In the genomic region with DNA sequence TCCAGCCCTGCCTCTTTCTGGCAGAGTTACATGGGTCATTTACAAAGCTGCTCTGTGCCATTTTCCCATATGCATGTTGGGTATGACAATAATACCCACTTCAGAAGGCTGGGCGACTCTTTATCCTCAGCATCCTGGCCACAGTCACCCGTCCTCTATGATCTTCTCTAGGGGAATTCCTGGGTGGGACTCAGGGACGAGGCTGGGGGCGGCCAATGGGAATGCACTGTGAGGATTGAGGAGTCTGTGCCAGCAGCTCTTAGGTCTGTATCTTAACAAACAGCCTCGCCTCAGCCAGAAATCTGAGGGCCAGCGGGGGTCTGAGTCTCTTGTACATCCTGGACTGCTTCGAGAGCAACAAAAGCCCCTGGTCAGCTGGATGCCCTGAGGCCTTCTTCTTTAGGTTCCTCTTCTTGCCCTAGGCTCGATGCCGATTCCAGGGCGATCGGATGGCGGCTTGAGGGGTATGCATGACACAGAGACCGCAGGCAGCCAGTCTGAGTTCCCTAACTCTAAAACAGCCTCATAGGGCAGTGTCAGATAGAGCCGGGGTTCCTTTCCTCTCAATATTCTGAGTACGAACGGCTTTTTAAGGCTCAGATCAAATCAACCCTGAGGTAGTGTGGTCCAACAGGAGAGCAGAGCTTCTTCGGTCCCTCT, we compare ENCODE assay signal across 8 mouse cellular contexts. TPM values are rescaled to one million over a fixed set of nuclear protein-coding genes. Genes with fewer than 3 reads are reported as not detected.
A peak's percentile ranks its signal among the peaks of the same experiment; 100 is the strongest.
DNase-seq lines count a peak whose midpoint lies in the region; ATAC-seq and TF ChIP-seq lines count a peak whose summit lies in the region.

No protein-coding gene starts in this region.

- 43% methylated on average over 17 of the region's 17 CpGs for WGBS in heart, embryonic 12.5 days
- 35% methylated on average over 17 of the region's 17 CpGs for WGBS in liver, embryonic 12.5 days (ENCODE audit: insufficient replicate concordance)
- WGBS in stomach, embryonic 16.5 days = 46% methylated on average over 17 of the region's 17 CpGs

- H3K4me1 ChIP-seq in E14TG2a.4 (replicated peaks; ENCODE audit: low read depth, low read length) = peaks cover 100% of the 10 kb centered on the region
- peaks cover 91% of the 10 kb centered on the region for H3K4me1 ChIP-seq in heart, embryonic 12.5 days (replicated peaks)
- peaks cover 78% of the 10 kb centered on the region for H3K4me1 ChIP-seq in liver, embryonic 12.5 days
- peaks cover 74% of the 10 kb centered on the region for H3K4me1 ChIP-seq in stomach, embryonic 16.5 days (ENCODE audit: control insufficient read depth, insufficient read depth, low read length)

- peak; percentile 63 for DNase-seq in cerebellum, adult 9-11 months
- DNase-seq in gastrocnemius, postnatal 25 days = no peak
- DNase-seq in frontal cortex, postnatal 25 days (ENCODE audit: low spot score in 2 of 2) = no peak

- H3K27me3 ChIP-seq in E14TG2a.4 (ENCODE audit: insufficient read depth, low read length) = peaks cover 24% of the 10 kb centered on the region
- no peaks in the 10 kb centered on the region for H3K27me3 ChIP-seq in heart, embryonic 12.5 days (replicated peaks)
- H3K27me3 ChIP-seq in liver, embryonic 12.5 days (replicated peaks) = peaks cover 56% of the 10 kb centered on the region
- no peaks in the 10 kb centered on the region for H3K27me3 ChIP-seq in stomach, embryonic 16.5 days (ENCODE audit: control insufficient read depth, insufficient read depth, low read length)

- ATAC-seq in cerebellum, adult (ENCODE audit: insufficient number of reproducible peaks, low FRiP score, low TSS enrichment) = no peak
- no peak for ATAC-seq in heart, embryonic 12.5 days (ENCODE audit: insufficient number of reproducible peaks, low FRiP score)
- no peak for ATAC-seq in liver, embryonic 12.5 days
- no peak for ATAC-seq in stomach, embryonic 16.5 days (ENCODE audit: insufficient read depth, low FRiP score)

- no peaks in the 10 kb centered on the region for H3K9me3 ChIP-seq in E14TG2a.4 (ENCODE audit: low read length)
- H3K9me3 ChIP-seq in heart, embryonic 12.5 days (replicated peaks) = no peaks in the 10 kb centered on the region
- H3K9me3 ChIP-seq in liver, embryonic 12.5 days (replicated peaks) = no peaks in the 10 kb centered on the region
- H3K9me3 ChIP-seq in stomach, embryonic 16.5 days (replicated peaks; ENCODE audit: control insufficient read depth, low read length) = no peaks in the 10 kb centered on the region

- H3K27ac ChIP-seq in heart, embryonic 12.5 days (ENCODE audit: poor library complexity, severe bottlenecking) = peak overlapping the region; percentile 33; the same call in 1 of the 2 replicates
- peak overlapping the region; percentile 38; the same call in 1 of the 2 replicates for H3K27ac ChIP-seq in liver, embryonic 12.5 days
- H3K27ac ChIP-seq in stomach, embryonic 16.5 days (ENCODE audit: low read length) = peak overlapping the region; percentile 54

- H3K4me2 ChIP-seq in heart, embryonic 12.5 days = peak overlapping the region; percentile 97
- peak overlapping the region; percentile 80 for H3K4me2 ChIP-seq in liver, embryonic 12.5 days
- H3K4me2 ChIP-seq in stomach, embryonic 16.5 days (ENCODE audit: low read depth, low read length) = peak overlapping the region; percentile 99

- H3K9ac ChIP-seq in heart, embryonic 12.5 days = peak overlapping the region; percentile 81
- H3K9ac ChIP-seq in liver, embryonic 12.5 days = peak overlapping the region; percentile 56
- H3K9ac ChIP-seq in stomach, embryonic 16.5 days (ENCODE audit: low read length) = peak overlapping the region; percentile 82

- TF ChIP-seq CTCF in E14TG2a.4 (conservative IDR thresholded peaks at IDR 0.05; ENCODE audit: low read length) = no peak

- H3K36me3 ChIP-seq in E14TG2a.4 (ENCODE audit: insufficient read depth, low read length) = peaks cover 49% of the 10 kb centered on the region
- peaks cover 11% of the 10 kb centered on the region for H3K36me3 ChIP-seq in heart, embryonic 12.5 days
- H3K36me3 ChIP-seq in liver, embryonic 12.5 days = peaks cover 12% of the 10 kb centered on the region
- H3K36me3 ChIP-seq in stomach, embryonic 16.5 days (ENCODE audit: control insufficient read depth, insufficient read depth, low read length) = no peaks in the 10 kb centered on the region

- peak overlapping the region; percentile 81 for H3K4me3 ChIP-seq in E14TG2a.4 (replicated peaks; ENCODE audit: low read length)
- H3K4me3 ChIP-seq in heart, embryonic 12.5 days = peak overlapping the region; percentile 64
- H3K4me3 ChIP-seq in liver, embryonic 12.5 days = peak overlapping the region; percentile 58
- peak overlapping the region; percentile 62 for H3K4me3 ChIP-seq in stomach, embryonic 16.5 days (replicated peaks; ENCODE audit: low read length)

RNA-seq across cellular contexts. Expression of a gene that starts 8.2 kb away (rescaled TPM):
- 124 and 130 TPM in 2 replicates for polyA plus RNA-seq in heart, embryonic 12.5 days (2016; fragmentation: Nextera tagmentation; extraction: Ambion mirVana)
- polyA plus RNA-seq in liver, embryonic 12.5 days (2016; fragmentation: Nextera tagmentation; extraction: Ambion mirVana) = 38.5 and 38.8 TPM in 2 replicates
- polyA plus RNA-seq in stomach, embryonic 16.5 days (2015; fragmentation: Nextera tagmentation; extraction: Ambion mirVana) = 153 and 178 TPM in 2 replicates
- 10 to 100 TPM in 1 of 2 experiments, 1 to 10 TPM in 1; 8.5 to 11.9 TPM for total RNA-seq in gastrocnemius, postnatal 25 days (2021)

RNA-seq across cellular contexts. Expression of a gene that starts 23.0 kb away (rescaled TPM):
- polyA plus RNA-seq in heart, embryonic 12.5 days (2016; fragmentation: Nextera tagmentation; extraction: Ambion mirVana) = 3.7 and 4.6 TPM in 2 replicates
- 1.8 TPM in 2 replicates for polyA plus RNA-seq in liver, embryonic 12.5 days (2016; fragmentation: Nextera tagmentation; extraction: Ambion mirVana)
- 5.1 and 6.0 TPM in 2 replicates for polyA plus RNA-seq in stomach, embryonic 16.5 days (2015; fragmentation: Nextera tagmentation; extraction: Ambion mirVana)
- 1 to 10 TPM in 1 of 2 experiments, under 1 TPM in 1; 0.67 to 2.1 TPM for total RNA-seq in gastrocnemius, postnatal 25 days (2021)

RNA-seq across cellular contexts. Expression of a gene that starts 23.9 kb away (rescaled TPM):
- polyA plus RNA-seq in heart, embryonic 12.5 days (2016; fragmentation: Nextera tagmentation; extraction: Ambion mirVana) = 19.9 and 20.2 TPM in 2 replicates
- 5.3 and 5.5 TPM in 2 replicates for polyA plus RNA-seq in liver, embryonic 12.5 days (2016; fragmentation: Nextera tagmentation; extraction: Ambion mirVana)
- polyA plus RNA-seq in stomach, embryonic 16.5 days (2015; fragmentation: Nextera tagmentation; extraction: Ambion mirVana) = 13.4 and 15.0 TPM in 2 replicates
- 1 to 10 TPM; 6.6 to 8.4 TPM for total RNA-seq in gastrocnemius, postnatal 25 days (2021)

RNA-seq across cellular contexts. Expression of a gene that starts 31.9 kb away (rescaled TPM):
- 19.9 and 20.1 TPM in 2 replicates for polyA plus RNA-seq in heart, embryonic 12.5 days (2016; fragmentation: Nextera tagmentation; extraction: Ambion mirVana)
- 2.3 and 2.7 TPM in 2 replicates for polyA plus RNA-seq in liver, embryonic 12.5 days (2016; fragmentation: Nextera tagmentation; extraction: Ambion mirVana)
- polyA plus RNA-seq in stomach, embryonic 16.5 days (2015; fragmentation: Nextera tagmentation; extraction: Ambion mirVana) = 3.6 and 6.0 TPM in 2 replicates
- total RNA-seq in gastrocnemius, postnatal 25 days (2021) = 100 to 1,000 TPM; 140 to 157 TPM

RNA-seq across cellular contexts. Expression of a gene that starts 38.9 kb away (rescaled TPM):
- polyA plus RNA-seq in heart, embryonic 12.5 days (2016; fragmentation: Nextera tagmentation; extraction: Ambion mirVana) = 21.0 and 25.9 TPM in 2 replicates
- polyA plus RNA-seq in liver, embryonic 12.5 days (2016; fragmentation: Nextera tagmentation; extraction: Ambion mirVana) = 21.4 and 23.9 TPM in 2 replicates
- 20.2 and 24.4 TPM in 2 replicates for polyA plus RNA-seq in stomach, embryonic 16.5 days (2015; fragmentation: Nextera tagmentation; extraction: Ambion mirVana)
- 10 to 100 TPM; 71.1 to 72.5 TPM for total RNA-seq in gastrocnemius, postnatal 25 days (2021)
